Mouse (Mus musculus): ENCODE measurements around the gene Ccdc57. TPM values are rescaled to one million over a fixed set of nuclear protein-coding genes. Genes with fewer than 3 reads are reported as not detected.

The Ccdc57 gene
- total RNA-seq, 2 experiments from 2014 or later: 8.5 to 9.5 TPM

DNA sequence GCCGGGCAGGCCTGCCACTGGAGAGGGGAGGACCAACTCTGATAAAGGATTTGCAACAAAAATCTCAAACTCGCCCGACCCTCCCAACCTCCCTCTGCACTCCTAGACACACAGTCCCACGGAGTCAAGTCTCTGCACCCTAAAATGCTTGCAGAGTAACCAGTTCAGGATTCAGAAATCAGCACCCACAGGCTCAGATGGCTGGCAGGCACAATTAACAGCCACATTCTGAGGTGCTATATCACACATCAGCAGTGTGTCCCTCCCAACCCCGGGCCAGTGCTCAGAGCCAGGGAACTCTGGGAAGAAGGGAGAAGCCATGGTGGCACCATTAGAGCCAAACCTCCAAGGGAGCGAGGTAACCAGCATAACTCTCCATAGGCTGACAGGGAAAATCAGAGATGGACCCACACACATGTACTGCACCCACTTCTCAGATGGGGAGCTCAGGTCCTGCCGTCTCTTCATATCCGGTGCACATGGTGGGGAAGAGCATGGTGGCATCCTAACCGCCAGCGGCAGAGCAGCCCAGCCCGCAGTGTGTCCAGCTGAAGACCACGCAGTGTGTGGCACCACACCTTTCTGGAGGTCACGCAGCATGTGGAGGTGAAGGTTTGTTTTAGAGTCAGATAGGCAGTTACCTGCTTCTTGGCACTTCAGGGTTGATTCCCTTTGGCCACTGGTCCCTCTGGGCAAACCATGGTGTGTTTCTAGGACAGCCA lies 29.5 kb upstream of the Ccdc57 start:
- TF ChIP-seq CTCF (IDR thresholded peaks at IDR 0.05): no peak
- Histone ChIP-seq H3K4me3 (no peak overlapping the region), H3K27ac (no peak overlapping the region)
- no peak for DNase-seq (ENCODE audit: extremely low spot score in 1 of 2, low spot score in 2 of 2)
- intact Hi-C loops (cut with DNase I): no loop called here

DNA sequence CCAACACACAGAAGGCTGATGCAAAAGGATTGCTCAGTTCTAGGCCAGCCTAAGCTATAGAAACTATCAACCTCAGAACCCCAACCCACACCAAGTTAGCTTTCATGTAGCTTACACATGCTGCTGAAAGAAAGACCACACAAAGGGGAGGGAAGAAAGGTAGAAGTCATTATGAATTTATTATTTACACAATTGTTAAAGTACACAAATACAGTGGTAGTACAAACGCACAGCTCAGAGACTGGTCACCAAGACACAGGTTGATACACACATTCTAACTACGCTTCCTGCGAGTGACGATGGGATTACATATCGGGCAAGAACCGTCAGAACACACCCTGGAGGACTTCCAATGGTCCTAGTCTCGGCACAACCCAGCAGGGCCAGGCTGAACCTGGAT lies 28.9 kb upstream of the Ccdc57 start:
- Histone ChIP-seq H3K27ac (no peak overlapping the region), H3K4me3 (no peak overlapping the region)
- no peak for TF ChIP-seq CTCF (IDR thresholded peaks at IDR 0.05)
- no peak for DNase-seq (ENCODE audit: extremely low spot score in 1 of 2, low spot score in 2 of 2)
- intact Hi-C loops (cut with DNase I): no loop called here

DNA sequence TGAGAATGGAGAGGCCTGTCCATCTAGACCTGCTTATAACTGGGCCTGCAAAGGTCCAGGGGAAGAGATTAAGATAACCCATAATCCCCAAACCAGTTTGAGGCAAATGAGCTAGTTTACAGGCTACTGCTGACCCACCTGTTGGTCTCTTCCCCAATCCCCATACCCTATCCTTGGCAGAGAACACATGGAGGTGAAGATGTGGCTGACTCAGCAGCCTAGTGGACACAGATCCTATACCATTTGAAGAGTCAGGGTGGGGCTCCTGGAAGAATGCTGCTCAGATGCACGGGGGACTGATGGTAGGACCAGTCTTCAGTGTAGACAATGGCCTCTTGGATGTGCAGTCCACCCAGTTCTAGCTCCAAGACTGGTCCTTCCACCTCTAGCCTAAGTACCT lies 27.6 kb upstream of the Ccdc57 start:
- Histone ChIP-seq H3K4me3 (no peak overlapping the region), H3K27ac (no peak overlapping the region)
- TF ChIP-seq CTCF (IDR thresholded peaks at IDR 0.05): no peak
- intact Hi-C loops (cut with DNase I): no loop called here
- no peak for DNase-seq (ENCODE audit: extremely low spot score in 1 of 2, low spot score in 2 of 2)

DNA sequence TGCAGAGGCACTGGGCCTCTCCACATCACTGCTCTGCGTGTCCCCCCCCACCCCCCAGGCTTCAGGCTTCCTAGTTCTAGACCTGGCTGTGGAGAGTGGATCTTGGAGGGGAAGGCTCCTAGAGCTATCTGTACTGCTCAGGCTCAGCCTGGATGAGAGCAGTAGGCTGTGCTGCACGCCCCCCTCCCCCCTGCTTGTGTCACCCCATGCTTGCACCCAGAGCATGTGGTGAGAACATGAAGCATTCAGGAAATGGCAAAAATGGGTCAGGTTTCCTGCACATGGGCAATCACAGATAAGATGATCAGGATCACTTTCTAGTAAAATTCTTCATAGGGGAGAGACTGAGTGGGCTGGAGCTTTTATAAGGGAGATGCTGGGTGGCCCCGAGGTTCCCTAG lies 26.9 kb upstream of the Ccdc57 start:
- no peak for TF ChIP-seq CTCF (IDR thresholded peaks at IDR 0.05)
- H3K27ac ChIP-seq: no peak overlapping the region
- intact Hi-C loops (cut with DNase I): no loop called here

DNA sequence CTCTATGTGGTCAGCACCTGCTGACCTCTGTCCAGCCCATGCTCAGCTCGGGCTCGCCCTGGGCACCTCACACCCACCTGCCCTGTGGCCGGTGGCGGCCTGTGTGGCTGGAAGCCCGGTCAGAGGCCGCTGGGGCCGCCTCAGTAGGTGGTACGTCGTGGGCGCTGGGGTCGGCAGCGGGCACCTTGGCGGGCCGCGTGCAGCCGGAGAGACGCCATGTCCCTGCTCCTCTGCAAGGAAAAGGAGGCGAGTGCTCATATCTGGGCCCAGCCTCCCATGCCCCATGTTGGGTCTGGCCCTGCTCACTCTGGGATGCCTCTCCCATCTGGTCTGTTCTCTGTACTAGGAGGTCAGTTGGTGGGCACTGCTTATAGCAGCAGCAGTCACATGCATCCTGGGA lies 26.4 kb upstream of the Ccdc57 start:
- Histone ChIP-seq H3K27ac (no peak overlapping the region), H3K4me3 (no peak overlapping the region)
- intact Hi-C loops (cut with DNase I): no loop called here
- TF ChIP-seq CTCF (IDR thresholded peaks at IDR 0.05): no peak
- no peak for DNase-seq (ENCODE audit: extremely low spot score in 1 of 2, low spot score in 2 of 2)

More for the DNA sequence above, 26.9 kb upstream of the Ccdc57 start:
- DNase-seq (ENCODE audit: extremely low spot score in 1 of 2, low spot score in 2 of 2): no peak
- H3K4me3 ChIP-seq: no peak overlapping the region

DNA sequence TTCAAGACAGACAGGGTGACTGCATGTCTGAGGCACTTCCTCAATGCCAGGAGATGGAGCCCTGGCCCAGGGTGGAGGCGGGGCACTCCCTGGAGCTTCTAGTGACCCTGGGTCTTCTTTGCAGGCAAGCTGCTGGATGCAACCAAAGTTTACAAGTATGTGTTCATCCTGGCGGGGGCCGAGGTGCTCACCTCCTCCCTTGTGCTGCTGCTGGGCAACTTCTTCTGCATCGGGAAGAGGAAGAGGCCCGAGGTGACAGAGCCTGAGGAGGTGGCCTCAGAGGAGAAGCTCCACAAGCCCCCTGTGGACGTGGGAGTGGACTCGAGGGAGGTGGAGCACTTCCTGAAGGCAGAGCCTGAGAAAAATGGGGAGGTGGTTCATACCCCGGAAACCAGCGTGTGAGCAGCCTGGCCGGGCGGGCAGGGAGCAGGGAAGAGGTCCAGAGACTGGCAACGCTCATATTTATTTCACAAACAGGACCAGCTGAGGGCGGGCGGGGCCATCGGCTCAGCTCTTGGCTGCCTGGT lies 25.1 kb upstream of the Ccdc57 start:
- H3K4me3 ChIP-seq: no peak overlapping the region
- DNase-seq (ENCODE audit: extremely low spot score in 1 of 2, low spot score in 2 of 2): no peak
- no peak overlapping the region for H3K27ac ChIP-seq
- TF ChIP-seq CTCF (IDR thresholded peaks at IDR 0.05): no peak
- intact Hi-C loops (cut with DNase I): no loop called here

DNA sequence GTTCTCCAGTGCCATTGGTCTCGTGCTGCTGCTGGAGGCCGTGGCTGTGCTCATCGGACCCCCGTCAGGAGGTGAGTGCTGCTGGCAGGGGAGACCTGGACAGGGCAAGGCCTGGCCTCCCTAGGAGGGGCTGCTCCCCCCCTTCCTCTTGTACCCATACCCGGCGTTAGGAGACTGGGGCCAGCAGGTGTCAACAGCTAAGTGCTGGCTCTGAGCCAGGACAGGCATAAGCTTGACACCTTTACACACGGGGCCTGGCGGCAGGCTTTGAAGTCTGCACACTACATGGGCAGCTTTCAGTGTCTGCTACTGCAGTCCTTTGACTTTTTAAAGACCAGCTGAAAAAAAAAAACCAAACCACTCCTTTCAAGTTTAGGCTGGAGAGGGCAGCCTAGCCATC lies 24.4 kb upstream of the Ccdc57 start:
- DNase-seq (ENCODE audit: extremely low spot score in 1 of 2, low spot score in 2 of 2): no peak
- H3K4me3 ChIP-seq: no peak overlapping the region
- intact Hi-C loops (cut with DNase I): no loop called here
- TF ChIP-seq CTCF (IDR thresholded peaks at IDR 0.05): no peak
- no peak overlapping the region for H3K27ac ChIP-seq

DNA sequence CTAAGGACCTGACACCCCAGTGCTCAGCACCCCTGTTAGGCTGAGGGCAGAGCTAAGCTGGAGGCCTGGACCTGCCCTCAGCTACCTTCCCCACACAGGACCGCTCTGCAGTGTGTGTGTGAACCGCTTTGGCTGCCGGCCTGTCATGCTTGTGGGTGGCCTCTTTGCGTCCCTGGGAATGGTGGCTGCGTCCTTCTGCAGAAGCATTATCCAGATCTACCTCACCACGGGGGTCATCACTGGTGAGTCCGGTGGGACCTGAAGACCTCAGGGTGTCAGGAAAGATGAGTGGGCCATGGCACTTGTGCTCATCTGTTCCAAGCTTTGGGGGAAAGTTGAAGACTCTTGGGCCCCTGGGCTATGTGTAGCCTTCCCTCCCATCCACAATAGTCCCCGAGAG lies 23.0 kb upstream of the Ccdc57 start:
- intact Hi-C loops (cut with DNase I): no loop called here
- no peak for TF ChIP-seq CTCF (IDR thresholded peaks at IDR 0.05)
- Histone ChIP-seq H3K27ac (no peak overlapping the region), H3K4me3 (no peak overlapping the region)
- DNase-seq (ENCODE audit: extremely low spot score in 1 of 2, low spot score in 2 of 2): no peak

DNA sequence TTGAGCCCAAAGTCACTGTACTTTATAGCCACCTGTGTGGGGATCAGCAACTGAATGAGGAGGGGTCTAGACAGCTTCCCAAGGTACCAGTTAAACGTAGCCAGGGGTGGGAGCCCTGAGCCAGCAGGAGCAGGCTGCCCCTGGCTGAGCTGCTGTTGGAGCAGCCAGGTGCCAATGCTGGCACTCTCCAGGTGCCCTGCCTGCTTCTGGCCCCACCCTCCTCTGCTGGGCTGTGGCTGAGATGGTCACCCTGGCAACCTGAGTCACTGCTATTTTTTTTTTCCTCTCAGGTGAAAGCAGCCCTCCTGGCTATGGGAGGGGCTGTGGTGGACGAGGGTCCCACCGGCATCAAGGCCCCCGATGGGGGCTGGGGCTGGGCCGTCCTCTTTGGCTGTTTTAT lies 22.3 kb upstream of the Ccdc57 start:
- Histone ChIP-seq H3K4me3 (no peak overlapping the region), H3K27ac (no peak overlapping the region)
- intact Hi-C loops (cut with DNase I): no loop called here
- no peak for DNase-seq (ENCODE audit: extremely low spot score in 1 of 2, low spot score in 2 of 2)
- TF ChIP-seq CTCF (IDR thresholded peaks at IDR 0.05): no peak

DNA sequence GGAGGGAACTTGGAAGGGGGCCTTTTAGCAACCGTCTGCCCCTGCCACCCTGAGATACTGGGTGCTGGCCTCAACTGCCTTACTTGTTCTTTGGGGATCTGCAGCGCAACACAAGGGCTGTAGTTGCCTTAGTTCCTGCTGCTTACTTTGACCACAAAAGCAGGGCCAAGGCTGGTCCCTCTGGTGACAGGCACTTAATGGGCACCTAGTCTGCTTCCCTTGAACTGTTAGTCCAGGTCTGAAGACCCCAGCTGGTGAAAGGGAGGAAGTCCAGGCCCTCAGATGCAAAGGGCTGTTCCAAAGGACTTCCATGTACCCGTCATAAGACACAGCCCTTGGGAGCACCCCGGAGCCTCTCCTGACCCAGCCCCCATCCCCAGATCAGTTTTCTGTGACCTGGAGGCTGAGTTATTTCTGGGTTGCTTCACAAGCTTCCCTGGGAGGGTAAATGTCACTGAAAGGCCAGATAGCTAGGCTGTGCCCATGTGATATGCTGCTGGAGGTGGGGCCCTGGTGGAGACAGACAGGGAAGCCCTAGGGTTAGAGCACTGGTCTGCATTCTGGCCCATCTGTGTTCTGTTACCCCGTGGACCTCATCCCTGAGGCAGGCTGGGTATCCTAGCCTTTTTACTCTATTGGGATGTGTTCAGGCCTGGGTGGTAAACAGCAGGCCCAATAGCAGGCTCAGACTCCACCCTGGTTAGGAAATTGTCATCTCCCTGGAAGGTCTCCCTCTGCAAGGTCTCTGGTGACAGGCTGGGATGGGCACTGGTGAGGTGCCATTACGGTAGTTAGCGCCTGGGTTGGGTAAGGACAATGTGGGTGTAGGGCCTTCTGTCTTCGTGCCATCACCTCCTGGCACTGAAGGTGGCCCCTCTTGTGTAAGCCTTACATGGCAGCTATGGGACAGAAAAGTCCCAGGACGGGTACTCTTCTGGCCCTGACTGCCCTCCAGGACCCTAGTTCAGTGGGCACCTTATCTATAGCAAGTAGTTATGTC lies 19.4 kb upstream of the Ccdc57 start:
- Histone ChIP-seq H3K4me3 (no peak overlapping the region), H3K27ac (no peak overlapping the region)
- intact Hi-C loops (cut with DNase I): no loop called here
- TF ChIP-seq CTCF (IDR thresholded peaks at IDR 0.05): no peak
- no peak for DNase-seq (ENCODE audit: extremely low spot score in 1 of 2, low spot score in 2 of 2)

DNA sequence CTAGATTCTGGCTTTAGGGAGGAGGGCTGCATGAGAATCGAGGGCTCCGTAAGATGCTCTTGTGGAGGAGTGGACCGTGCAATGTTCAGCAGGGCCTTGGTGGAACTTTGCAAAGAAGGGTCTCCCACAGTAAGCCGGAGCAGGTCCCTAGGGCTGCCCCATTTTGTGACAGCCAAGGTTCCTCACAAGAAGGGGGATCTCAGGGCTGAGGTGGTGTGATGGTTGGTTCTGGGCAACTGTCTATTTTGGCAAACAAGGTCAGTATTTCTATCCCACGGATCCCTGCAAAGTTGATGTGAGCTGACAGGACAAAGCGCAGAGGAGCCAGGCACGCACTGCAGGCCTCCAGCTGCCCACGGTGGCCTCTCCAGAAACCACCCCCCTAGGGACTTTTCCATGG lies 18.6 kb upstream of the Ccdc57 start:
- no peak for TF ChIP-seq CTCF (IDR thresholded peaks at IDR 0.05)
- peak overlapping the region; percentile 39 for H3K4me3 ChIP-seq
- no peak overlapping the region for H3K27ac ChIP-seq
- intact Hi-C loops (cut with DNase I): no loop called here
- no peak for DNase-seq (ENCODE audit: extremely low spot score in 1 of 2, low spot score in 2 of 2)

Measured in left cerebral cortex, adult 2 months (tissue).